Mouse (Mus musculus): ENCODE measurements around the gene Tubg1.

- TF ChIP-seq CTCF (IDR thresholded peaks at IDR 0.05; ENCODE audit: low read depth) (no peak), EP300 (IDR thresholded peaks at IDR 0.05; ENCODE audit: low read depth) (no peak)
Measured at GRCm38 (mm10) chr11:101173112-101173511, 53.4 kb downstream of the Tubg1 start.

Measured in heart, postnatal 0 days (tissue).